Mouse (Mus musculus): ENCODE measurements around the gene Pik3cg. TPM values are rescaled to one million over a fixed set of nuclear protein-coding genes. Genes with fewer than 3 reads are reported as not detected.
A peak's percentile ranks its signal among the peaks of the same experiment; 100 is the strongest.

Pik3cg gene
- total and polyA plus RNA-seq, 2 experiments: 0.40 to 1.2 TPM

- 68% methylated on average over 2 of the region's 2 CpGs for WGBS
- no peaks in the 10 kb centered on the region for H3K27me3 ChIP-seq (ENCODE audit: control insufficient read depth, insufficient read depth, low read length)
- TF ChIP-seq CTCF (IDR thresholded peaks at IDR 0.05; ENCODE audit: low read depth, low read length) (no peak), POLR2A (IDR thresholded peaks at IDR 0.05; ENCODE audit: extremely low read depth, insufficient read depth, low read length) (no peak)
Observed at GRCm38 (mm10) chr12:32163706-32164105, 44.8 kb downstream of the Pik3cg start.

GRCm38 (mm10) chr12:32158757-32159156, 49.7 kb downstream of the Pik3cg start:
- no peaks in the 10 kb centered on the region for H3K79me2 ChIP-seq (ENCODE audit: control insufficient read depth, insufficient read depth, low read length)
- H3K27me3 ChIP-seq (ENCODE audit: control insufficient read depth, insufficient read depth, low read length): no peaks in the 10 kb centered on the region; the same call in 1 of the 2 replicates
- no peaks in the 10 kb centered on the region for H3K4me1 ChIP-seq (ENCODE audit: control insufficient read depth, insufficient read depth, low read length)
- no peak overlapping the region for H3K27ac ChIP-seq (replicated peaks; ENCODE audit: insufficient read depth, low read depth, low read length)
- no peaks in the 10 kb centered on the region for H3K36me3 ChIP-seq (ENCODE audit: control insufficient read depth, insufficient read depth, low read length)
- no peak overlapping the region for H3K4me3 ChIP-seq (ENCODE audit: insufficient read depth, low read depth, low read length)
- WGBS: 66% methylated on average over 5 of the region's 5 CpGs
- H3K9ac ChIP-seq (ENCODE audit: low read depth, low read length): no peak overlapping the region
- DNase-seq (ENCODE audit: extremely low read depth, low read depth, low spot score): no peak
- TF ChIP-seq CTCF (IDR thresholded peaks at IDR 0.05; ENCODE audit: low read depth, low read length): no peak
- no peak for TF ChIP-seq POLR2A (IDR thresholded peaks at IDR 0.05; ENCODE audit: extremely low read depth, insufficient read depth, low read length)

More at GRCm38 (mm10) chr12:32163706-32164105, 44.8 kb downstream of the Pik3cg start:
- peak; percentile 40 for DNase-seq (ENCODE audit: extremely low read depth, low read depth, low spot score)
- Histone ChIP-seq H3K36me3 (ENCODE audit: control insufficient read depth, insufficient read depth, low read length) (no peaks in the 10 kb centered on the region), H3K79me2 (ENCODE audit: control insufficient read depth, insufficient read depth, low read length) (no peaks in the 10 kb centered on the region), H3K4me3 (ENCODE audit: insufficient read depth, low read depth, low read length) (no peak overlapping the region), H3K27ac (replicated peaks; ENCODE audit: insufficient read depth, low read depth, low read length) (no peak overlapping the region), H3K4me1 (ENCODE audit: control insufficient read depth, insufficient read depth, low read length) (no peaks in the 10 kb centered on the region), H3K9ac (ENCODE audit: low read depth, low read length) (no peak overlapping the region)

- Histone ChIP-seq H3K79me2 (ENCODE audit: control insufficient read depth, insufficient read depth, low read length) (no peaks in the 10 kb centered on the region), H3K4me1 (ENCODE audit: control insufficient read depth, insufficient read depth, low read length) (no peaks in the 10 kb centered on the region; the same call in 1 of the 2 replicates), H3K27ac (replicated peaks; ENCODE audit: insufficient read depth, low read depth, low read length) (no peak overlapping the region), H3K9ac (ENCODE audit: low read depth, low read length) (no peak overlapping the region), H3K36me3 (ENCODE audit: control insufficient read depth, insufficient read depth, low read length) (no peaks in the 10 kb centered on the region), H3K27me3 (ENCODE audit: control insufficient read depth, insufficient read depth, low read length) (no peaks in the 10 kb centered on the region), H3K4me3 (ENCODE audit: insufficient read depth, low read depth, low read length) (no peak overlapping the region)
- TF ChIP-seq CTCF (IDR thresholded peaks at IDR 0.05; ENCODE audit: low read depth, low read length) (no peak), POLR2A (IDR thresholded peaks at IDR 0.05; ENCODE audit: extremely low read depth, insufficient read depth, low read length) (no peak)
- no peak for DNase-seq (ENCODE audit: extremely low read depth, low read depth, low spot score)
- 79% methylated on average over 7 of the region's 7 CpGs for WGBS
Observed at GRCm38 (mm10) chr12:32146606-32147005, 61.9 kb downstream of the Pik3cg start.

- no peaks in the 10 kb centered on the region for H3K79me2 ChIP-seq (ENCODE audit: control insufficient read depth, insufficient read depth, low read length)
- WGBS: 77% methylated on average over 4 of the region's 4 CpGs
- no peak for TF ChIP-seq POLR2A (IDR thresholded peaks at IDR 0.05; ENCODE audit: extremely low read depth, insufficient read depth, low read length)
- no peak for TF ChIP-seq CTCF (IDR thresholded peaks at IDR 0.05; ENCODE audit: low read depth, low read length)
Observed at GRCm38 (mm10) chr12:32145651-32146050, 62.8 kb downstream of the Pik3cg start.

GRCm38 (mm10) chr12:32144513-32144912, 63.9 kb downstream of the Pik3cg start:
- no peak overlapping the region for H3K27ac ChIP-seq (replicated peaks; ENCODE audit: insufficient read depth, low read depth, low read length)
- H3K36me3 ChIP-seq (ENCODE audit: control insufficient read depth, insufficient read depth, low read length): no peaks in the 10 kb centered on the region
- DNase-seq (ENCODE audit: extremely low read depth, low read depth, low spot score): peak; percentile 17
- H3K27me3 ChIP-seq (ENCODE audit: control insufficient read depth, insufficient read depth, low read length): no peaks in the 10 kb centered on the region
- no peaks in the 10 kb centered on the region for H3K79me2 ChIP-seq (ENCODE audit: control insufficient read depth, insufficient read depth, low read length)
- 2% methylated on average over 5 of the region's 5 CpGs for WGBS
- H3K9ac ChIP-seq (ENCODE audit: low read depth, low read length): no peak overlapping the region
- TF ChIP-seq CTCF (IDR thresholded peaks at IDR 0.05; ENCODE audit: low read depth, low read length) (peak; percentile 84), POLR2A (IDR thresholded peaks at IDR 0.05; ENCODE audit: extremely low read depth, insufficient read depth, low read length) (no peak)
- no peaks in the 10 kb centered on the region; the same call in 1 of the 2 replicates for H3K4me1 ChIP-seq (ENCODE audit: control insufficient read depth, insufficient read depth, low read length)
- no peak overlapping the region for H3K4me3 ChIP-seq (ENCODE audit: insufficient read depth, low read depth, low read length)

More at GRCm38 (mm10) chr12:32145651-32146050, 62.8 kb downstream of the Pik3cg start:
- no peak for DNase-seq (ENCODE audit: extremely low read depth, low read depth, low spot score)
- Histone ChIP-seq H3K27me3 (ENCODE audit: control insufficient read depth, insufficient read depth, low read length) (no peaks in the 10 kb centered on the region), H3K4me3 (ENCODE audit: insufficient read depth, low read depth, low read length) (no peak overlapping the region), H3K9ac (ENCODE audit: low read depth, low read length) (no peak overlapping the region), H3K27ac (replicated peaks; ENCODE audit: insufficient read depth, low read depth, low read length) (no peak overlapping the region), H3K4me1 (ENCODE audit: control insufficient read depth, insufficient read depth, low read length) (no peaks in the 10 kb centered on the region; the same call in 1 of the 2 replicates), H3K36me3 (ENCODE audit: control insufficient read depth, insufficient read depth, low read length) (no peaks in the 10 kb centered on the region)

GRCm38 (mm10) chr12:32143782-32144181, 64.7 kb downstream of the Pik3cg start:
- no peak overlapping the region for H3K9ac ChIP-seq (ENCODE audit: low read depth, low read length)

More at GRCm38 (mm10) chr12:32143782-32144181, 64.7 kb downstream of the Pik3cg start:
- Histone ChIP-seq H3K79me2 (ENCODE audit: control insufficient read depth, insufficient read depth, low read length) (no peaks in the 10 kb centered on the region), H3K27ac (replicated peaks; ENCODE audit: insufficient read depth, low read depth, low read length) (no peak overlapping the region), H3K4me1 (ENCODE audit: control insufficient read depth, insufficient read depth, low read length) (no peaks in the 10 kb centered on the region; the same call in 1 of the 2 replicates), H3K4me3 (ENCODE audit: insufficient read depth, low read depth, low read length) (no peak overlapping the region), H3K27me3 (ENCODE audit: control insufficient read depth, insufficient read depth, low read length) (no peaks in the 10 kb centered on the region), H3K36me3 (ENCODE audit: control insufficient read depth, insufficient read depth, low read length) (no peaks in the 10 kb centered on the region)
- DNase-seq (ENCODE audit: extremely low read depth, low read depth, low spot score): no peak
- WGBS: 84% methylated on average over 5 of the region's 5 CpGs
- TF ChIP-seq CTCF (IDR thresholded peaks at IDR 0.05; ENCODE audit: low read depth, low read length): no peak
- no peak for TF ChIP-seq POLR2A (IDR thresholded peaks at IDR 0.05; ENCODE audit: extremely low read depth, insufficient read depth, low read length)

Measured in liver, adult 2 months (tissue).